Mouse (Mus musculus) MEL (cell line): ENCODE results near the gene Slc9a3r2. TPM values are rescaled to one million over a fixed set of nuclear protein-coding genes. Genes with fewer than 3 reads are reported as not detected.

ENCODE experiments used
- DNase-seq: peaks from one replicate; pipeline ENCODE4 v3.0.0; 2011; ENCODE audit warnings: low read depth, low spot score
- H3K27ac ChIP-seq: 2 replicates; pipeline ENCODE4 v1.5.1; 2012; ENCODE audit warnings: low read depth, mild to moderate bottlenecking, control low read depth, low read length, moderate library complexity; ENCODE audit not compliant: control insufficient read depth
- H3K27me3 ChIP-seq, 2 experiments: fragments of 150-350 bp in 1 of 2; sonication (generic) in 1 of 2; 2 replicates each; pipeline ENCODE4 v1.6.1; 2012; ENCODE audit warnings: low read length in 2 of 2, mild to moderate bottlenecking in 2 of 2, improper control_type of control experiment in 1 of 2, moderate library complexity in 1 of 2; ENCODE audit not compliant: insufficient read depth in 2 of 2, control insufficient read depth in 1 of 2
- H3K36me3 ChIP-seq, 2 experiments: 2 replicates each; pipeline ENCODE4 v1.6.1; 2012 to 2014; ENCODE audit warnings: low read length in 2 of 2, improper control_type of control experiment in 1 of 2, inconsistent platforms in 1 of 2, mild to moderate bottlenecking in 1 of 2; ENCODE audit not compliant: insufficient read depth in 2 of 2, control insufficient read depth in 1 of 2
- H3K4me1 ChIP-seq, 2 experiments: fragments of 150-350 bp in 1 of 2; sonication (generic) in 1 of 2; 2 replicates each; pipeline ENCODE4 v1.6.1; 2012; ENCODE audit warnings: low read length in 2 of 2, improper control_type of control experiment in 1 of 2, mild to moderate bottlenecking in 1 of 2; ENCODE audit not compliant: insufficient read depth in 2 of 2, control insufficient read depth in 1 of 2
- H3K4me3 ChIP-seq, 2 experiments: fragments of 150-350 bp in 1 of 2; sonication (generic) in 1 of 2; 2 replicates each; pipeline ENCODE4 v1.5.1; 2012; ENCODE audit warnings: low read depth in 2 of 2, low read length in 2 of 2, mild to moderate bottlenecking in 2 of 2, moderate library complexity in 2 of 2, control low read depth in 1 of 2, improper control_type of control experiment in 1 of 2; ENCODE audit not compliant: control insufficient read depth in 1 of 2, insufficient read depth in 1 of 2
- H3K79me2 ChIP-seq: 2 replicates; pipeline ENCODE4 v1.6.1; 2012; ENCODE audit warnings: mild to moderate bottlenecking, low read length, moderate library complexity; ENCODE audit not compliant: control insufficient read depth, poor library complexity, insufficient read depth
- H3K9ac ChIP-seq: 2 replicates; pipeline ENCODE4 v1.6.1; 2012; ENCODE audit warnings: low read depth, mild to moderate bottlenecking, control low read depth, low read length, moderate library complexity; ENCODE audit not compliant: control insufficient read depth, poor library complexity, severe bottlenecking
- H3K9me3 ChIP-seq: fragments of 150-350 bp; sonication (generic); replicated peaks from 2 replicates; pipeline ENCODE4 v1.6.1; 2012; ENCODE audit warnings: mild to moderate bottlenecking, low read length, improper control_type of control experiment, moderate library complexity; ENCODE audit not compliant: insufficient read depth
- BHLHE40 ChIP-seq: IDR thresholded peaks from 2 replicates; pipeline ENCODE4 v1.6.1; 2012; ENCODE audit warnings: low read depth, mild to moderate bottlenecking, inconsistent platforms, low read length, improper control_type of control experiment, borderline replicate concordance
- CHD2 ChIP-seq: IDR thresholded peaks from 2 replicates; pipeline ENCODE4 v1.6.1; 2011; ENCODE audit warnings: low read length, improper control_type of control experiment
- CTCF ChIP-seq, 3 experiments: IDR thresholded peaks in 2 of 3; conservative IDR thresholded peaks in 1 of 3; 2 replicates each; pipeline ENCODE4 v1.5.1; 2011 to 2012; ENCODE audit warnings: low read length in 3 of 3, low read depth in 2 of 3, mild to moderate bottlenecking in 2 of 3, improper control_type of control experiment in 1 of 3, inconsistent platforms in 1 of 3, mixed read lengths in 1 of 3, moderate library complexity in 1 of 3; ENCODE audit not compliant: control insufficient read depth in 1 of 3, insufficient read depth in 1 of 3, poor library complexity in 1 of 3, severe bottlenecking in 1 of 3
- E2F4 ChIP-seq: IDR thresholded peaks from 2 replicates; pipeline ENCODE4 v1.6.1; 2011; ENCODE audit warnings: low read depth, low read length, improper control_type of control experiment, borderline replicate concordance
- EP300 ChIP-seq, 2 experiments: IDR thresholded peaks; 2 replicates each; pipeline ENCODE4 v1.6.1; 2011; ENCODE audit warnings: improper control_type of control experiment in 2 of 2, low read length in 2 of 2, low read depth in 1 of 2, mild to moderate bottlenecking in 1 of 2
- ETS1 ChIP-seq: IDR thresholded peaks from 2 replicates; pipeline ENCODE4 v1.6.1; 2012; ENCODE audit warnings: low read depth, mild to moderate bottlenecking, inconsistent platforms, low read length, improper control_type of control experiment, moderate library complexity
- GABPA ChIP-seq: IDR thresholded peaks from 2 replicates; pipeline ENCODE4 v1.6.1; 2012; ENCODE audit warnings: low read depth, mild to moderate bottlenecking, inconsistent platforms, low read length, improper control_type of control experiment, moderate library complexity
- HCFC1 ChIP-seq: IDR thresholded peaks from 2 replicates; pipeline ENCODE4 v1.6.1; 2012; ENCODE audit warnings: low read depth, mild to moderate bottlenecking, inconsistent platforms, low read length, improper control_type of control experiment, moderate library complexity
- JUND ChIP-seq: IDR thresholded peaks from 2 replicates; pipeline ENCODE4 v1.6.1; 2011; ENCODE audit warnings: low read depth, mild to moderate bottlenecking, improper control_type of control experiment, low read length
- KAT2A ChIP-seq: conservative IDR thresholded peaks from 2 replicates; pipeline ENCODE4 v1.6.1; 2012; ENCODE audit warnings: low read depth, low read length, improper control_type of control experiment, inconsistent platforms
- MAFK ChIP-seq: IDR thresholded peaks from 2 replicates; pipeline ENCODE4 v1.6.1; 2011; ENCODE audit warnings: low read depth, mild to moderate bottlenecking, low read length, improper control_type of control experiment, borderline replicate concordance
- MAX ChIP-seq: IDR thresholded peaks from 2 replicates; pipeline ENCODE4 v1.6.1; 2011; ENCODE audit warnings: low read length, improper control_type of control experiment
- MAZ ChIP-seq: IDR thresholded peaks from 2 replicates; pipeline ENCODE4 v1.6.1; 2012; ENCODE audit warnings: low read depth, mild to moderate bottlenecking, inconsistent platforms, low read length, improper control_type of control experiment
- MEF2A ChIP-seq: IDR thresholded peaks from 2 replicates; pipeline ENCODE4 v1.6.1; 2014; ENCODE audit warnings: low read depth, mild to moderate bottlenecking, inconsistent platforms, low read length, improper control_type of control experiment; ENCODE audit not compliant: poor library complexity, insufficient replicate concordance, severe bottlenecking; ENCODE audit errors: extremely low read depth
- MYC ChIP-seq: IDR thresholded peaks from 2 replicates; pipeline ENCODE4 v1.6.1; 2011; ENCODE audit warnings: low read depth, mild to moderate bottlenecking, low read length, improper control_type of control experiment, moderate library complexity
- NELFE ChIP-seq: IDR thresholded peaks from 2 replicates; pipeline ENCODE4 v1.6.1; 2011; ENCODE audit warnings: low read depth, low read length, improper control_type of control experiment
- NRF1 ChIP-seq: IDR thresholded peaks from 2 replicates; pipeline ENCODE4 v1.6.1; 2014; ENCODE audit warnings: low read depth, mild to moderate bottlenecking, inconsistent platforms, low read length, improper control_type of control experiment, moderate library complexity; ENCODE audit not compliant: poor library complexity, insufficient read depth, severe bottlenecking
- POLR2A ChIP-seq, 2 experiments: IDR thresholded peaks; 2 replicates each; pipeline ENCODE4 v1.6.1; 2011 to 2012; ENCODE audit warnings: low read length in 2 of 2, mild to moderate bottlenecking in 2 of 2, control low read depth in 1 of 2, improper control_type of control experiment in 1 of 2, low read depth in 1 of 2, moderate library complexity in 1 of 2; ENCODE audit not compliant: control insufficient read depth in 1 of 2, insufficient read depth in 1 of 2, poor library complexity in 1 of 2
- POLR2AphosphoS2 ChIP-seq: IDR thresholded peaks from 2 replicates; pipeline ENCODE4 v1.6.1; 2011; ENCODE audit warnings: low read length, improper control_type of control experiment
- SIN3A ChIP-seq: IDR thresholded peaks from 2 replicates; pipeline ENCODE4 v1.6.1; 2012; ENCODE audit warnings: low read length, improper control_type of control experiment, inconsistent platforms
- SMC3 ChIP-seq: IDR thresholded peaks from 2 replicates; pipeline ENCODE4 v1.6.1; 2011; ENCODE audit warnings: low read depth, low read length, improper control_type of control experiment
- TAL1 ChIP-seq: IDR thresholded peaks from 2 replicates; pipeline ENCODE4 v1.6.1; 2012; ENCODE audit warnings: mild to moderate bottlenecking, inconsistent platforms, low read length, moderate library complexity, mixed read lengths
- TBP ChIP-seq: IDR thresholded peaks from 2 replicates; pipeline ENCODE4 v1.8.0; 2011; ENCODE audit warnings: low read depth, low read length, improper control_type of control experiment
- TCF12 ChIP-seq: IDR thresholded peaks from 2 replicates; pipeline ENCODE4 v1.6.1; 2014; ENCODE audit warnings: low read depth, mild to moderate bottlenecking, inconsistent platforms, low read length, improper control_type of control experiment, moderate library complexity
- UBTF ChIP-seq: IDR thresholded peaks from 2 replicates; pipeline ENCODE4 v1.6.1; 2012; ENCODE audit warnings: low read depth, mild to moderate bottlenecking, inconsistent platforms, low read length, improper control_type of control experiment, moderate library complexity, borderline replicate concordance; ENCODE audit not compliant: insufficient read depth
- USF2 ChIP-seq, 2 experiments: IDR thresholded peaks; 2 replicates each; pipeline ENCODE4 v1.6.1; 2011 to 2012; ENCODE audit warnings: improper control_type of control experiment in 2 of 2, low read length in 2 of 2, borderline replicate concordance in 1 of 2, inconsistent platforms in 1 of 2, low read depth in 1 of 2, mild to moderate bottlenecking in 1 of 2; ENCODE audit not compliant: insufficient read depth in 1 of 2
- ZC3H11A ChIP-seq: IDR thresholded peaks from 2 replicates; pipeline ENCODE4 v1.6.1; 2012; ENCODE audit warnings: low read depth, mild to moderate bottlenecking, inconsistent platforms, low read length, improper control_type of control experiment
- ZKSCAN1 ChIP-seq: IDR thresholded peaks from 2 replicates; pipeline ENCODE4 v1.6.1; 2012; ENCODE audit warnings: low read depth, mild to moderate bottlenecking, inconsistent platforms, low read length, improper control_type of control experiment, moderate library complexity
- ZNF384 ChIP-seq: IDR thresholded peaks from 2 replicates; pipeline ENCODE4 v1.6.1; 2012; ENCODE audit warnings: low read depth, mild to moderate bottlenecking, inconsistent platforms, low read length, improper control_type of control experiment
- polyA plus RNA-seq, 2 experiments: library from polyadenylated mRNA; stranded (reverse) in 1 of 2; unstranded in 1 of 2; fragments of >175 nt in 1 of 2; fragments of >200 nt in 1 of 2; gene quantifications; 2 replicates each; pipeline versions ENCODE4 v1.2.1 to v1.2.4; 2012; ENCODE audit warnings: low replicate concordance in 2 of 2, low read depth in 1 of 2; ENCODE audit not compliant: insufficient read length in 2 of 2, insufficient read depth in 1 of 2, missing spikeins in 1 of 2
- total RNA-seq: library from RNA; depleted of rRNA; stranded (reverse); fragments of 300-350 nt; gene quantifications from 2 replicates; pipeline ENCODE4 v1.2.3, GENCODE M21; 2012

Slc9a3r2 gene
- total and polyA plus RNA-seq, 3 experiments, result 0.96 to 3.5 TPM; not detected in 1

GRCm38 (mm10) chr17:24642791-24643343, 7.3 kb downstream of the Slc9a3r2 start:
- Histone ChIP-seq H3K36me3 (no peaks in the 10 kb centered on the region), H3K79me2 (no peaks in the 10 kb centered on the region), H3K9ac (no peak overlapping the region), H3K4me1 (no peaks in the 10 kb centered on the region), H3K4me3 (no peak overlapping the region), H3K9me3 (no peaks in the 10 kb centered on the region), H3K27me3 (0 out of 4 replicates have a peak, but pooled peaks cover 0 to 2% of the 10 kb centered on the region in 2 experiments), H3K27ac (no peak overlapping the region)
- no peak for DNase-seq
- TF ChIP-seq CHD2 (no peak), MEF2A (no peak), USF2 (IDR thresholded peaks at IDR 0.05; ENCODE audit: borderline replicate concordance in 1 of 2, insufficient read depth in 1 of 2, low read depth in 1 of 2, low read length in 2 of 2) (no peak), ZKSCAN1 (no peak), NELFE (no peak), TAL1 (no peak), GABPA (no peak), MAZ (no peak), SIN3A (no peak), CTCF (IDR thresholded peaks at IDR 0.05 in 2 of 3, conservative IDR thresholded peaks at IDR 0.05 in 1 of 3; ENCODE audit: control insufficient read depth in 1 of 3, insufficient read depth in 1 of 3, low read depth in 2 of 3, low read length in 3 of 3, poor library complexity in 1 of 3, severe bottlenecking in 1 of 3) (no peak), TCF12 (no peak), POLR2AphosphoS2 (no peak), TBP (no peak), BHLHE40 (no peak), JUND (no peak), MAFK (no peak), ZC3H11A (no peak)

- H3K9me3 ChIP-seq, result no peaks in the 10 kb centered on the region
- H3K4me3 ChIP-seq, result no peak overlapping the region
- no peak overlapping the region for H3K27ac ChIP-seq
- H3K9ac ChIP-seq, result no peak overlapping the region
- peaks cover 0 to under 1% of the 10 kb centered on the region in 2 experiments; a peak in 1 of 4 replicates for H3K4me1 ChIP-seq
- DNase-seq, result no peak
- H3K36me3 ChIP-seq, result no peaks in the 10 kb centered on the region
- H3K79me2 ChIP-seq, result no peaks in the 10 kb centered on the region
- TF ChIP-seq NELFE (no peak), ZKSCAN1 (no peak), MYC (no peak), UBTF (no peak), ZNF384 (no peak), ETS1 (no peak), POLR2A (IDR thresholded peaks at IDR 0.05; ENCODE audit: control insufficient read depth in 1 of 2, insufficient read depth in 1 of 2, low read depth in 1 of 2, low read length in 2 of 2, poor library complexity in 1 of 2) (no peak), POLR2AphosphoS2 (no peak), E2F4 (no peak), MAX (no peak), HCFC1 (no peak), SIN3A (no peak), NRF1 (no peak), EP300 (IDR thresholded peaks at IDR 0.05; ENCODE audit: low read depth in 1 of 2, low read length in 2 of 2) (no peak), KAT2A (no peak), MAFK (no peak), SMC3 (no peak)
- H3K27me3 ChIP-seq, result 0 out of 4 replicates have a peak, but pooled peaks cover 0 to 2% of the 10 kb centered on the region in 2 experiments
These were observed 8.2 kb downstream of the Slc9a3r2 start for GRCm38 (mm10) chr17:24641944-24642343.
